Mouse (Mus musculus): ENCODE results near the gene Xndc1. TPM values are rescaled to one million over a fixed set of nuclear protein-coding genes. Genes with fewer than 3 reads are reported as not detected.
"Not testable (repeated sequence)": the region's sequence is repeated elsewhere in the genome, so short reads cannot be mapped to it uniquely, and the experiment has no call there.

Gene Xndc1
- 26.5 and 27.5 TPM in 2 replicates for polyA plus RNA-seq (2016; fragmentation: Nextera tagmentation; extraction: Ambion mirVana)

- Histone ChIP-seq H3K36me3 (peaks cover 22% of the 10 kb centered on the region; the same call in 1 of the 2 replicates), H3K4me3 (peak within 1 kb of the TSS; percentile 95), H3K4me1 (replicated peaks) (peaks cover 19% of the 10 kb centered on the region), H3K9ac (peak within 1 kb of the TSS; percentile 83), H3K27me3 (replicated peaks) (no peaks in the 10 kb centered on the region), H3K4me2 (peak within 1 kb of the TSS; percentile 83), H3K27ac (ENCODE audit: poor library complexity, severe bottlenecking) (peak within 1 kb of the TSS; percentile 76), H3K9me3 (replicated peaks) (no peaks in the 10 kb centered on the region)
- WGBS, result under 1% methylated on average over 56 of the region's 56 CpGs
- ATAC-seq (ENCODE audit: insufficient number of reproducible peaks, low FRiP score), result peak; percentile 98
These were observed at the start of gene Xndc1, which contains the start of the genes Rnf121 and Xntrpc for GRCm38 (mm10) chr7:102065046-102065891. Gene Xndc1, plus strand, starts transcription at chr7:102065511. Gene Rnf121, minus strand, starts transcription at chr7:102065469. Gene Xntrpc, plus strand, starts transcription at chr7:102065713.

- ATAC-seq (ENCODE audit: insufficient number of reproducible peaks, low FRiP score), result no peak
- no peak overlapping the region for H3K9ac ChIP-seq
- no peak overlapping the region for H3K4me2 ChIP-seq
- no peaks in the 10 kb centered on the region for H3K9me3 ChIP-seq (replicated peaks)
- H3K27ac ChIP-seq (ENCODE audit: poor library complexity, severe bottlenecking), result no peak overlapping the region
- 82% methylated on average over 4 of the region's 4 CpGs for WGBS
- H3K4me3 ChIP-seq, result no peak overlapping the region
- peaks cover 14% of the 10 kb centered on the region for H3K4me1 ChIP-seq (replicated peaks)
- peaks cover 92% of the 10 kb centered on the region for H3K36me3 ChIP-seq
- H3K27me3 ChIP-seq (replicated peaks), result no peaks in the 10 kb centered on the region
These were observed 48.4 kb upstream of the Xndc1 start for GRCm38 (mm10) chr7:102016936-102017335.

GRCm38 (mm10) chr7:102017452-102017851 is 47.9 kb upstream of the Xndc1 start:
- no peaks in the 10 kb centered on the region for H3K9me3 ChIP-seq (replicated peaks)
- H3K4me3 ChIP-seq, result no peak overlapping the region
- no peaks in the 10 kb centered on the region for H3K27me3 ChIP-seq (replicated peaks)
- WGBS, result 77% methylated on average over 5 of the region's 5 CpGs
- H3K36me3 ChIP-seq, result peaks cover 92% of the 10 kb centered on the region
- peaks cover 14% of the 10 kb centered on the region for H3K4me1 ChIP-seq (replicated peaks)
- H3K27ac ChIP-seq (ENCODE audit: poor library complexity, severe bottlenecking), result peak overlapping the region; percentile 26; the same call in 1 of the 2 replicates
- no peak overlapping the region for H3K9ac ChIP-seq
- no peak for ATAC-seq (ENCODE audit: insufficient number of reproducible peaks, low FRiP score)
- H3K4me2 ChIP-seq, result no peak overlapping the region

- Histone ChIP-seq H3K27me3 (replicated peaks) (no peaks in the 10 kb centered on the region), H3K4me2 (no peak overlapping the region)
- WGBS, result 72% methylated on average over 7 of the region's 7 CpGs
These were observed 47.3 kb upstream of the Xndc1 start for GRCm38 (mm10) chr7:102018034-102018433.

GRCm38 (mm10) chr7:102018590-102018989 is 46.7 kb upstream of the Xndc1 start, which contains the start of gene Il18bp:
Gene Il18bp, minus strand, starts transcription at chr7:102018690.
- no peak within 1 kb of the TSS for H3K4me2 ChIP-seq
- H3K36me3 ChIP-seq, result peaks cover 92% of the 10 kb centered on the region
- no peak for ATAC-seq (ENCODE audit: insufficient number of reproducible peaks, low FRiP score)
- WGBS, result 88% methylated on average over 3 of the region's 3 CpGs
- peaks cover 7% of the 10 kb centered on the region for H3K4me1 ChIP-seq (replicated peaks)
- H3K27me3 ChIP-seq (replicated peaks), result no peaks in the 10 kb centered on the region
- H3K27ac ChIP-seq (ENCODE audit: poor library complexity, severe bottlenecking), result peak within 1 kb of the TSS; percentile 26; the same call in 1 of the 2 replicates
- no peak within 1 kb of the TSS for H3K9ac ChIP-seq
- no peak within 1 kb of the TSS for H3K4me3 ChIP-seq
- H3K9me3 ChIP-seq (replicated peaks), result no peaks in the 10 kb centered on the region

More at GRCm38 (mm10) chr7:102018034-102018433, 47.3 kb upstream of the Xndc1 start:
- H3K27ac ChIP-seq (ENCODE audit: poor library complexity, severe bottlenecking), result peak overlapping the region; percentile 26; the same call in 1 of the 2 replicates
- no peak overlapping the region for H3K4me3 ChIP-seq
- H3K4me1 ChIP-seq (replicated peaks), result peaks cover 8% of the 10 kb centered on the region
- H3K9me3 ChIP-seq (replicated peaks), result no peaks in the 10 kb centered on the region
- peaks cover 92% of the 10 kb centered on the region for H3K36me3 ChIP-seq
- no peak for ATAC-seq (ENCODE audit: insufficient number of reproducible peaks, low FRiP score)
- no peak overlapping the region for H3K9ac ChIP-seq

- Histone ChIP-seq H3K4me1 (replicated peaks) (peaks cover 7% of the 10 kb centered on the region), H3K27me3 (replicated peaks) (no peaks in the 10 kb centered on the region), H3K36me3 (peaks cover 92% of the 10 kb centered on the region), H3K27ac (ENCODE audit: poor library complexity, severe bottlenecking) (no peak overlapping the region), H3K9me3 (replicated peaks) (no peaks in the 10 kb centered on the region), H3K4me2 (no peak overlapping the region), H3K4me3 (no peak overlapping the region), H3K9ac (no peak overlapping the region)
- WGBS, result 54% methylated on average over 3 of the region's 3 CpGs
- ATAC-seq (ENCODE audit: insufficient number of reproducible peaks, low FRiP score), result no peak
These were observed 45.9 kb upstream of the Xndc1 start for GRCm38 (mm10) chr7:102019362-102019761.

- H3K4me2 ChIP-seq; ATAC-seq (ENCODE audit: insufficient number of reproducible peaks, low FRiP score); H3K27ac ChIP-seq (ENCODE audit: poor library complexity, severe bottlenecking); H3K27me3 ChIP-seq (replicated peaks); H3K4me1 ChIP-seq (replicated peaks); H3K4me3 ChIP-seq; H3K9ac ChIP-seq; H3K9me3 ChIP-seq (replicated peaks): not testable (repeated sequence)
- 91% methylated on average over 2 of the region's 2 CpGs for WGBS
- peaks cover 85% of the 10 kb centered on the region for H3K36me3 ChIP-seq
These were observed 44.4 kb upstream of the Xndc1 start for GRCm38 (mm10) chr7:102020934-102021333.

GRCm38 (mm10) chr7:102023821-102024220 is 41.5 kb upstream of the Xndc1 start:
- no peaks in the 10 kb centered on the region for H3K9me3 ChIP-seq (replicated peaks)
- H3K36me3 ChIP-seq, result peaks cover 81% of the 10 kb centered on the region
- no peak overlapping the region for H3K4me3 ChIP-seq
- ATAC-seq (ENCODE audit: insufficient number of reproducible peaks, low FRiP score), result no peak
- 92% methylated on average over 9 of the region's 9 CpGs for WGBS
- H3K27me3 ChIP-seq (replicated peaks), result no peaks in the 10 kb centered on the region
- H3K9ac ChIP-seq, result no peak overlapping the region
- H3K4me2 ChIP-seq, result no peak overlapping the region
- no peak overlapping the region for H3K27ac ChIP-seq (ENCODE audit: poor library complexity, severe bottlenecking)
- H3K4me1 ChIP-seq (replicated peaks), result no peaks in the 10 kb centered on the region

- H3K4me1 ChIP-seq (replicated peaks), result no peaks in the 10 kb centered on the region
- H3K9ac ChIP-seq, result no peak overlapping the region
- no peak for ATAC-seq (ENCODE audit: insufficient number of reproducible peaks, low FRiP score)
- no peaks in the 10 kb centered on the region for H3K27me3 ChIP-seq (replicated peaks)
- no peak overlapping the region for H3K27ac ChIP-seq (ENCODE audit: poor library complexity, severe bottlenecking)
- H3K9me3 ChIP-seq (replicated peaks), result no peaks in the 10 kb centered on the region
- H3K4me3 ChIP-seq, result no peak overlapping the region
- WGBS, result 94% methylated on average over 2 of the region's 2 CpGs
- no peak overlapping the region for H3K4me2 ChIP-seq
- peaks cover 77% of the 10 kb centered on the region for H3K36me3 ChIP-seq
These were observed 39.9 kb upstream of the Xndc1 start for GRCm38 (mm10) chr7:102025187-102026119.

- H3K27ac ChIP-seq (ENCODE audit: poor library complexity, severe bottlenecking), result no peak overlapping the region
- no peak overlapping the region for H3K9ac ChIP-seq
- no peak overlapping the region for H3K4me3 ChIP-seq
- no peaks in the 10 kb centered on the region for H3K9me3 ChIP-seq (replicated peaks)
- H3K4me2 ChIP-seq, result no peak overlapping the region
- WGBS, result 89% methylated on average over 1 of the region's 1 CpGs
- peaks cover 90% of the 10 kb centered on the region for H3K36me3 ChIP-seq
- ATAC-seq (ENCODE audit: insufficient number of reproducible peaks, low FRiP score), result no peak
- no peaks in the 10 kb centered on the region for H3K4me1 ChIP-seq (replicated peaks)
- no peaks in the 10 kb centered on the region for H3K27me3 ChIP-seq (replicated peaks)
These were observed 30.4 kb upstream of the Xndc1 start for GRCm38 (mm10) chr7:102034904-102035303.

- Histone ChIP-seq H3K4me1 (replicated peaks) (no peaks in the 10 kb centered on the region), H3K27ac (ENCODE audit: poor library complexity, severe bottlenecking) (no peak overlapping the region), H3K9ac (no peak overlapping the region), H3K36me3 (peaks cover 93% of the 10 kb centered on the region), H3K9me3 (replicated peaks) (no peaks in the 10 kb centered on the region), H3K27me3 (replicated peaks) (no peaks in the 10 kb centered on the region), H3K4me2 (no peak overlapping the region), H3K4me3 (no peak overlapping the region)
- WGBS, result 78% methylated on average over 2 of the region's 2 CpGs
- no peak for ATAC-seq (ENCODE audit: insufficient number of reproducible peaks, low FRiP score)
These were observed 29.8 kb upstream of the Xndc1 start for GRCm38 (mm10) chr7:102035534-102035933.
